Mouse (Mus musculus) ES-Bruce4 (cell line): ENCODE measurements around the gene Whrn. TPM values are rescaled to one million over a fixed set of nuclear protein-coding genes. Genes with fewer than 3 reads are reported as not detected.

Source experiments
- H3K27ac ChIP-seq: 2 replicates; pipeline ENCODE4 v1.5.1; 2012; ENCODE audit warnings: low read length, inconsistent platforms; ENCODE audit not compliant: insufficient read depth
- H3K27me3 ChIP-seq: 2 replicates; pipeline ENCODE4 v1.6.1; 2012; ENCODE audit warnings: mild to moderate bottlenecking, low read length, inconsistent platforms; ENCODE audit not compliant: control insufficient read depth, poor library complexity, insufficient read depth, severe bottlenecking
- H3K36me3 ChIP-seq: 2 replicates; pipeline ENCODE4 v1.6.1; 2012; ENCODE audit warnings: inconsistent platforms, mild to moderate bottlenecking, low read length, moderate library complexity; ENCODE audit not compliant: control insufficient read depth, poor library complexity, insufficient read depth, severe bottlenecking
- H3K4me1 ChIP-seq: one replicate; pipeline ENCODE4 v1.8.1; 2011; ENCODE audit warnings: low read length; ENCODE audit not compliant: control insufficient read depth, insufficient read depth
- H3K4me3 ChIP-seq: 2 replicates; pipeline ENCODE4 v1.5.1; 2011; ENCODE audit warnings: low read depth, mild to moderate bottlenecking, low read length
- H3K9ac ChIP-seq: 2 replicates; pipeline ENCODE4 v1.6.1; 2012; ENCODE audit warnings: low read depth, mild to moderate bottlenecking, inconsistent platforms; ENCODE audit not compliant: poor library complexity, severe bottlenecking
- H3K9me3 ChIP-seq: replicated peaks from 2 replicates; pipeline ENCODE4 v1.6.1; 2012; ENCODE audit warnings: mild to moderate bottlenecking, low read length, inconsistent platforms; ENCODE audit not compliant: control insufficient read depth, poor library complexity, insufficient read depth, severe bottlenecking
- CTCF ChIP-seq: IDR thresholded peaks from one replicate; pipeline ENCODE4 v1.8.1; 2011; ENCODE audit warnings: low read depth, low read length
- EP300 ChIP-seq: IDR thresholded peaks from 2 replicates; pipeline ENCODE4 v1.6.1; 2011; ENCODE audit warnings: low read depth, low read length; ENCODE audit not compliant: insufficient read depth
- POLR2A ChIP-seq: IDR thresholded peaks from one replicate; pipeline ENCODE4 v1.8.1; 2011; ENCODE audit warnings: low read length; ENCODE audit not compliant: insufficient read depth
- polyA plus RNA-seq: library from polyadenylated mRNA; stranded (reverse); fragments of >200 nt; gene quantifications from 2 replicates; pipeline ENCODE4 v1.2.4, GENCODE M21; 2011; ENCODE audit warnings: low read depth; ENCODE audit not compliant: missing spikeins, insufficient read depth, insufficient read length

The Whrn gene
- polyA plus RNA-seq, 1 experiment = 33.5 TPM

DNA sequence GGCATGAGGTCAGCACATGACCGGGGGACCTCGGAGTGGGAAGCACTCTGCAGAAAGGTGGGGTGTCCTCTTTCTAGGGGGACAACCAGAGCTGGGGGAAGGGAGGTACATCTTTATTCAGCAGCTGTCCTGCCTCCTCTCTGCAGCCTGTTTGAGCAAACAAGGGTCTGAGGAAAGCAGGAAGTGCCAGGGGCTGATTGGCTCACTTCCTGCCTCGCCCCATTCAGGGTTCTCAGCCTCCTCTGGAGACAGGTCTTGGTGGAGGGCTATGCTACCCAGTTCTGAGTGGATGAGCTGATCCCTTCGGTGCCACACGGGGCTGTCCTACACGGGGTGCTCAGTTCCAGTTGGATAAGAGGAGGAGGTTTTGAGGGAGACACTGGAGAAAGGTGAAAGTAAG lies 104.5 kb downstream of the Whrn start:
- H3K4me1 ChIP-seq = peaks cover 3% of the 10 kb centered on the region
- no peak overlapping the region for H3K4me3 ChIP-seq
- no peaks in the 10 kb centered on the region for H3K36me3 ChIP-seq
- no peak overlapping the region for H3K9ac ChIP-seq
- H3K27me3 ChIP-seq = no peaks in the 10 kb centered on the region
- H3K27ac ChIP-seq = no peak overlapping the region
- TF ChIP-seq CTCF (no peak), POLR2A (no peak), EP300 (no peak)
- H3K9me3 ChIP-seq = no peaks in the 10 kb centered on the region

- Histone ChIP-seq H3K9ac (no peak overlapping the region), H3K4me3 (no peak overlapping the region), H3K36me3 (no peaks in the 10 kb centered on the region), H3K27me3 (no peaks in the 10 kb centered on the region), H3K9me3 (no peaks in the 10 kb centered on the region), H3K4me1 (peaks cover 3% of the 10 kb centered on the region), H3K27ac (no peak overlapping the region)
- TF ChIP-seq CTCF = no peak
- TF ChIP-seq POLR2A = no peak
- no peak for TF ChIP-seq EP300
Measured at GRCm38 (mm10) chr4:63389887-63390528, 105.8 kb downstream of the Whrn start.

DNA sequence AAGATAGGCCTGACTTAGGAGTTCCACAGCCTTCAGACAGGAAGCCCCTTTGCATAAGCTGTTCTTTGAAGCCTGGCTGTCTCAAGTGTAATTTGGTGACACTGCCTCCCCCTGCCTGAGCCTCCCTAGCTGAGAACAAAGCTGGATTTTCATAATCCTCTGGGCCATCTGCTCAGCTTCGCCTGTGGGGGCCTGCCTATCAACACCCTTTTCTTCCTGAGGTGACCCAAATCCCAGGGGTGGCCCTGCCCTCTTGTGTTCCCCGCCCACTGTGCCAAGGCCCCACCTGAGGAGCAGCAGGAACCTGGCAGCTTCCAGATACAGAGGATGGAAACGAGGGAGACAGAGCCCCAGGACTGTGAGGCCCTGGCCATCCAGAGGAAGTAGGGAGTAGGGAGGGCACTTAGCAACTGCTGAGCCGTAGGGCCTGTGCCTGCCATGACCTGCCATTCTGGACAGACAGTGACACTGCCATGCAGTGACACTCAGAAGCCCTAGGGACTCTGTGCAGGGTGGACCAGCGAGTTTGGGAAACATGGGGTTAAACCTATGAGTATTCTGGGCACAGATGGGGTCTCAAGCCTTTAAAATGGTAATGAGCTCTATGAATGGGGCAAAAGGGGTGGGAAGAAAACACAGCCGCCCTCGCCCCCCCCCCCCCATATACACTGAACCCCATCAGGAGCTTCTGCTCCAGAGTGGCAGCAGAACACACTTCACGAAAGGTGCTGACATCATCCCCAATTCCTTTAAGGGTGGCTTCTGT lies 106.5 kb downstream of the Whrn start:
- TF ChIP-seq POLR2A (no peak), EP300 (no peak), CTCF (no peak)
- Histone ChIP-seq H3K36me3 (no peaks in the 10 kb centered on the region), H3K9me3 (no peaks in the 10 kb centered on the region), H3K4me3 (no peak overlapping the region), H3K9ac (no peak overlapping the region), H3K27ac (no peak overlapping the region), H3K27me3 (no peaks in the 10 kb centered on the region), H3K4me1 (peaks cover 3% of the 10 kb centered on the region)

GRCm38 (mm10) chr4:63388029-63388428 lies 107.8 kb downstream of the Whrn start:
- TF ChIP-seq CTCF = no peak
- Histone ChIP-seq H3K9me3 (no peaks in the 10 kb centered on the region), H3K36me3 (no peaks in the 10 kb centered on the region), H3K4me3 (no peak overlapping the region), H3K9ac (no peak overlapping the region), H3K4me1 (peaks cover 3% of the 10 kb centered on the region), H3K27ac (no peak overlapping the region), H3K27me3 (no peaks in the 10 kb centered on the region)

- Histone ChIP-seq H3K27ac (no peak overlapping the region), H3K4me1 (peaks cover 1% of the 10 kb centered on the region), H3K27me3 (no peaks in the 10 kb centered on the region), H3K9ac (no peak overlapping the region), H3K36me3 (no peaks in the 10 kb centered on the region), H3K9me3 (no peaks in the 10 kb centered on the region), H3K4me3 (no peak overlapping the region)
- TF ChIP-seq CTCF (no peak), POLR2A (no peak), EP300 (no peak)
Measured at GRCm38 (mm10) chr4:63385784-63386183, 110.0 kb downstream of the Whrn start.

- Histone ChIP-seq H3K36me3 (no peaks in the 10 kb centered on the region), H3K27me3 (no peaks in the 10 kb centered on the region), H3K27ac (no peak overlapping the region), H3K4me1 (peaks cover 1% of the 10 kb centered on the region), H3K9me3 (no peaks in the 10 kb centered on the region), H3K9ac (no peak overlapping the region), H3K4me3 (no peak overlapping the region)
- no peak for TF ChIP-seq EP300
- no peak for TF ChIP-seq CTCF
- no peak for TF ChIP-seq POLR2A
Measured at GRCm38 (mm10) chr4:63385253-63385652, 110.5 kb downstream of the Whrn start.
